Mouse (Mus musculus) heart, embryonic 12.5 days (tissue): ENCODE data around the gene Ngfr. TPM values are rescaled to one million over a fixed set of nuclear protein-coding genes. Genes with fewer than 3 reads are reported as not detected.
A peak's percentile ranks its signal among the peaks of the same experiment; 100 is the strongest.

Experiments used
- ATAC-seq: fragments of 200-750 bp; cut with Nextera tagmentation; 2 replicates; pipeline ENCODE4 v1.8.0; 2017; ENCODE audit warnings: moderate TSS enrichment, moderate library complexity; ENCODE audit not compliant: insufficient number of reproducible peaks, low FRiP score
- H3K27ac ChIP-seq: fragments of 300-500 bp; sonication (generic); 2 replicates; pipeline ENCODE4 v1.5.1; 2016; ENCODE audit warnings: mild to moderate bottlenecking, moderate library complexity; ENCODE audit not compliant: poor library complexity, severe bottlenecking
- H3K27me3 ChIP-seq: fragments of 300-500 bp; sonication (generic); replicated peaks from 2 replicates; pipeline ENCODE4 v1.6.1; 2016; ENCODE audit warnings: mild to moderate bottlenecking, moderate library complexity
- H3K36me3 ChIP-seq: fragments of 300-500 bp; sonication (generic); 2 replicates; pipeline ENCODE4 v1.6.1; 2016; ENCODE audit warnings: mild to moderate bottlenecking, moderate library complexity
- H3K4me1 ChIP-seq: fragments of 300-500 bp; sonication (generic); replicated peaks from 2 replicates; pipeline ENCODE4 v1.6.1; 2016; ENCODE audit warnings: mild to moderate bottlenecking
- H3K4me2 ChIP-seq: fragments of 300-500 bp; sonication (generic); 2 replicates; pipeline ENCODE4 v1.6.1; 2016; ENCODE audit warnings: mild to moderate bottlenecking, moderate library complexity
- H3K4me3 ChIP-seq: fragments of 300-500 bp; sonication (generic); 2 replicates; pipeline ENCODE4 v1.5.1; 2016; ENCODE audit warnings: mild to moderate bottlenecking
- H3K9ac ChIP-seq: fragments of 300-500 bp; sonication (generic); 2 replicates; pipeline ENCODE4 v1.6.1; 2016; ENCODE audit warnings: mild to moderate bottlenecking, moderate library complexity
- H3K9me3 ChIP-seq: fragments of 300-500 bp; sonication (generic); replicated peaks from 2 replicates; pipeline ENCODE4 v1.6.1; 2016; ENCODE audit warnings: mild to moderate bottlenecking, moderate library complexity
- WGBS: fragments of 180-500 bp; shearing (Covaris S2); methylation state at CpG from one replicate; pipeline ENCODE4 v1.1.7; 2016; 5-methylcytosine and 5-hydroxymethylcytosine counted together
- polyA plus RNA-seq: library from polyadenylated mRNA; unstranded; fragments of >200 nt; fragmentation: Nextera tagmentation; extraction: Ambion mirVana; gene quantifications from 2 replicates; pipeline ENCODE4 v1.2.1, GENCODE M21; 2016

Gene Ngfr
- polyA plus RNA-seq: 3.9 and 5.0 TPM in 2 replicates

- no peak within 1 kb of the TSS for H3K27ac ChIP-seq
- ATAC-seq: peak; percentile 59
- WGBS: 1% methylated on average over 38 of the region's 39 CpGs
- H3K9me3 ChIP-seq: no peaks in the 10 kb centered on the region
- H3K36me3 ChIP-seq: no peaks in the 10 kb centered on the region
- peak within 1 kb of the TSS; percentile 34 for H3K9ac ChIP-seq
- peaks cover 32% of the 10 kb centered on the region for H3K4me1 ChIP-seq
- H3K4me3 ChIP-seq: peak within 1 kb of the TSS; percentile 48
- H3K27me3 ChIP-seq: peaks cover 96% of the 10 kb centered on the region
- H3K4me2 ChIP-seq: peak within 1 kb of the TSS; percentile 83
These were observed at the start of gene Ngfr for GRCm38 (mm10) chr11:95587423-95587951. Ngfr (minus strand) TSS chr11:95587735.

- no peaks in the 10 kb centered on the region for H3K36me3 ChIP-seq
- 30% methylated on average over 2 of the region's 2 CpGs for WGBS
- H3K27me3 ChIP-seq: peaks cover 8% of the 10 kb centered on the region; the same call in 1 of the 2 replicates
- peaks cover 4% of the 10 kb centered on the region; the same call in 1 of the 2 replicates for H3K9me3 ChIP-seq
- no peak overlapping the region for H3K4me2 ChIP-seq
- no peak overlapping the region for H3K9ac ChIP-seq
- peaks cover 18% of the 10 kb centered on the region for H3K4me1 ChIP-seq
- H3K4me3 ChIP-seq: no peak overlapping the region
- no peak overlapping the region for H3K27ac ChIP-seq
- no peak for ATAC-seq
These were observed 47.5 kb upstream of the Ngfr start for GRCm38 (mm10) chr11:95635030-95635429.

GRCm38 (mm10) chr11:95633512-95634000 is 46.0 kb upstream of the Ngfr start:
- WGBS: 80% methylated on average over 2 of the region's 2 CpGs
- Histone ChIP-seq H3K4me2 (no peak overlapping the region), H3K27me3 (peaks cover 14% of the 10 kb centered on the region), H3K27ac (no peak overlapping the region), H3K9me3 (peaks cover 4% of the 10 kb centered on the region; the same call in 1 of the 2 replicates), H3K9ac (no peak overlapping the region), H3K4me1 (peaks cover 14% of the 10 kb centered on the region), H3K4me3 (no peak overlapping the region), H3K36me3 (no peaks in the 10 kb centered on the region)
- no peak for ATAC-seq

GRCm38 (mm10) chr11:95632474-95632873 is 44.9 kb upstream of the Ngfr start:
- peaks cover 14% of the 10 kb centered on the region for H3K4me1 ChIP-seq
- no peaks in the 10 kb centered on the region for H3K36me3 ChIP-seq
- no peak for ATAC-seq
- no peak overlapping the region for H3K4me2 ChIP-seq
- H3K4me3 ChIP-seq: no peak overlapping the region
- no peak overlapping the region for H3K9ac ChIP-seq
- WGBS: 51% methylated on average over 6 of the region's 6 CpGs
- H3K27me3 ChIP-seq: peaks cover 24% of the 10 kb centered on the region
- no peak overlapping the region for H3K27ac ChIP-seq
- no peaks in the 10 kb centered on the region for H3K9me3 ChIP-seq

GRCm38 (mm10) chr11:95631301-95631700 is 43.8 kb upstream of the Ngfr start:
- Histone ChIP-seq H3K27ac (no peak overlapping the region), H3K4me2 (no peak overlapping the region), H3K9me3 (no peaks in the 10 kb centered on the region), H3K4me3 (no peak overlapping the region), H3K36me3 (no peaks in the 10 kb centered on the region), H3K9ac (no peak overlapping the region), H3K4me1 (peaks cover 11% of the 10 kb centered on the region), H3K27me3 (peaks cover 34% of the 10 kb centered on the region)
- 41% methylated on average over 4 of the region's 4 CpGs for WGBS
- peak; percentile 51; the same call in 1 of the 2 replicates for ATAC-seq

- Histone ChIP-seq H3K9ac (no peak overlapping the region), H3K4me1 (peaks cover 11% of the 10 kb centered on the region), H3K27ac (no peak overlapping the region), H3K36me3 (no peaks in the 10 kb centered on the region), H3K9me3 (no peaks in the 10 kb centered on the region), H3K27me3 (peaks cover 34% of the 10 kb centered on the region), H3K4me2 (no peak overlapping the region), H3K4me3 (no peak overlapping the region)
- WGBS: 85% methylated on average over 6 of the region's 6 CpGs
- no peak for ATAC-seq
These were observed 43.0 kb upstream of the Ngfr start for GRCm38 (mm10) chr11:95630558-95630957.

GRCm38 (mm10) chr11:95622426-95622825 is 34.9 kb upstream of the Ngfr start:
- no peak overlapping the region for H3K4me2 ChIP-seq
- ATAC-seq: no peak
- no peak overlapping the region for H3K4me3 ChIP-seq
- peaks cover 52% of the 10 kb centered on the region for H3K27me3 ChIP-seq
- no peaks in the 10 kb centered on the region for H3K9me3 ChIP-seq
- 35% methylated on average over 8 of the region's 8 CpGs for WGBS
- no peaks in the 10 kb centered on the region for H3K36me3 ChIP-seq
- no peak overlapping the region for H3K9ac ChIP-seq
- no peak overlapping the region for H3K27ac ChIP-seq
- peaks cover 5% of the 10 kb centered on the region for H3K4me1 ChIP-seq

- H3K4me3 ChIP-seq: no peak overlapping the region
- no peak for ATAC-seq
- peaks cover 5% of the 10 kb centered on the region for H3K4me1 ChIP-seq
- H3K4me2 ChIP-seq: no peak overlapping the region
- WGBS: 35% methylated on average over 9 of the region's 9 CpGs
- H3K9me3 ChIP-seq: no peaks in the 10 kb centered on the region
- peaks cover 47% of the 10 kb centered on the region for H3K27me3 ChIP-seq
- no peaks in the 10 kb centered on the region for H3K36me3 ChIP-seq
- H3K27ac ChIP-seq: no peak overlapping the region
- no peak overlapping the region for H3K9ac ChIP-seq
These were observed 34.1 kb upstream of the Ngfr start for GRCm38 (mm10) chr11:95621541-95622130.

GRCm38 (mm10) chr11:95621010-95621409 is 33.5 kb upstream of the Ngfr start:
- no peaks in the 10 kb centered on the region for H3K9me3 ChIP-seq
- 35% methylated on average over 4 of the region's 4 CpGs for WGBS
- H3K27me3 ChIP-seq: peaks cover 43% of the 10 kb centered on the region
- H3K4me1 ChIP-seq: peaks cover 5% of the 10 kb centered on the region
- no peak overlapping the region for H3K9ac ChIP-seq
- no peak overlapping the region for H3K4me2 ChIP-seq
- H3K27ac ChIP-seq: no peak overlapping the region
- ATAC-seq: no peak
- no peaks in the 10 kb centered on the region for H3K36me3 ChIP-seq
- no peak overlapping the region for H3K4me3 ChIP-seq

GRCm38 (mm10) chr11:95619886-95620444 is 32.4 kb upstream of the Ngfr start:
- Histone ChIP-seq H3K27me3 (peaks cover 43% of the 10 kb centered on the region), H3K27ac (no peak overlapping the region), H3K4me3 (no peak overlapping the region), H3K4me1 (peaks cover 5% of the 10 kb centered on the region), H3K36me3 (no peaks in the 10 kb centered on the region), H3K9ac (no peak overlapping the region), H3K9me3 (no peaks in the 10 kb centered on the region), H3K4me2 (no peak overlapping the region)
- whole genome bisulfite sequencing: 70% methylated on average over 5 of the region's 5 CpGs
- no peak for ATAC-seq

GRCm38 (mm10) chr11:95619081-95619480 is 31.5 kb upstream of the Ngfr start:
- no peaks in the 10 kb centered on the region for H3K36me3 ChIP-seq
- no peak for ATAC-seq
- peaks cover 43% of the 10 kb centered on the region for H3K27me3 ChIP-seq
- no peak overlapping the region for H3K9ac ChIP-seq
- WGBS: 71% methylated on average over 3 of the region's 3 CpGs
- no peaks in the 10 kb centered on the region for H3K9me3 ChIP-seq
- no peak overlapping the region for H3K4me2 ChIP-seq
- H3K27ac ChIP-seq: no peak overlapping the region
- peaks cover 5% of the 10 kb centered on the region for H3K4me1 ChIP-seq
- H3K4me3 ChIP-seq: no peak overlapping the region
